20 mouse cellular contexts compared by ENCODE assay signal in the genomic region with DNA sequence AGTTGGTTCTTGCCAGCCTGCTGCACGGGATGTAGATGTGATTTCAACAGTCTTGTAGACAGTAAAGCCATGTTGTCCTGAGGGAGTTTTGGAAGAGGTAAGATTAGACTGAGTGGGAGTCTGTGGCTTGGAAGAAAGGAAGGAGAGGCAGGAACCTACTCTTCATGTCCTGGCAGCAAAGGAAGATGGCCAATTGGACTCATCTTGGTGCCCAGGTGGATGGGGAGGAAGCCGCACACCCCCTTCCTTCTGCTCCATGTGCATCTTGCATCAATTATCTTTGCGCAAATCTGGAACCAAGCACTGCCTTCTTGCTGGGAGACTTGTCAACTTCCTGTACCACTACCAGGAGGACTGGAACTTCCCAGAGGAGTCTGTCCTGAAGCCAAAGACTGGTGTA.
DNase-seq lines count a peak whose midpoint lies in the region; ATAC-seq lines count a peak whose summit lies in the region.
"Had no signal": no experiment of that assay in that cellular context is flagged by ENCODE, and none has a peak within 500 bp of the region (broad histone marks: within the 10 kb centered on the region; RNA-seq: fewer than 3 reads in every experiment).

No protein-coding gene starts in this region.

- ATAC-seq in frontal cortex, adult (ENCODE audit: low TSS enrichment): peak; percentile 70
- ATAC-seq: activated CD4-positive, CD25-positive, alpha-beta regulatory T cell, adult 4 months; midbrain, embryonic 15.5 days had no signal

- DNase-seq in cerebellum, adult 9-11 months: peak; percentile 3
- DNase-seq in cerebellum, adult 8-10 months: no peak
- no peak for DNase-seq in frontal cortex, postnatal 36 days (ENCODE audit: low spot score in 2 of 2)
- peak; percentile 23 to 36 for DNase-seq in left cerebral cortex, adult 18-20 months (ENCODE audit: low spot score in 2 of 2)
- no peak for DNase-seq in left cerebral cortex, adult 11 months (ENCODE audit: low spot score)
- DNase-seq in brain, adult 2 months (ENCODE audit: low read depth, low spot score): peak; percentile 59
- no peak for DNase-seq in kidney, adult 9 months
- DNase-seq: adrenal gland, adult 2 months; adrenal gland, postnatal 36 days; embryo, embryonic 11 days; gastrocnemius, postnatal 25 days; heart, postnatal 10 days; kidney, adult 11 months; kidney, postnatal 25 days; liver; lung, adult 2 months; lung, postnatal 10 days had no signal

Comparison
In these comparisons a context has a peak if more than half of its experiments do, and no peak if none do; other contexts are left out.
1. DNase-seq: peak in cerebellum, adult 9-11 months (single experiment), left cerebral cortex, adult 18-20 months (2 of 2) and brain, adult 2 months (single experiment); none in cerebellum, adult 8-10 months (single experiment), frontal cortex, postnatal 36 days (0 of 2), left cerebral cortex, adult 11 months (single experiment) and kidney, adult 9 months (single experiment).